Mouse (Mus musculus) frontal cortex, postnatal 14 days (tissue): ENCODE measurements around the gene Ssr1.

Experiments
- DNase-seq, 2 experiments: peaks; one replicate each; pipeline ENCODE4 v3.0.0; 2022; ENCODE audit warnings: low spot score in 2 of 2

The Ssr1 gene

DNA sequence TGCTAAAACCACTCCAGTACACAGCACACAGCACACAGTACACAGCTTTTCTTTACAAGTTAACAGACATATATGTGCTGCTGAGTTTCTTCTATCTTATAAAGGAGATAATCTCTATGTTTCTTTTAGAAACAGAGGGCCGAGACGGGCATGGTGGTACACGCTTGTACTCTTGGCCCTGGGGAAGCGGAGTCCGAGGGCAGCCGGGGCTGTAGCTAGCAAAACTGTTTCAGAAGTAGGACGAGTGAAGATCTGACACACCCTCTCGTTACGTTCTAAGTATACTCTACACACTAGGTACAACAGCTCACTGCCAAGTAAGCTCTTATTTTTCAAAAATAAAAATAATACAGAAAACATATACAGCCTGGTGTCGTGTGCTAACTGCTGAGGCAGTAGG is 13.7 kb downstream of the Ssr1 start:
- DNase-seq: no peak

DNA sequence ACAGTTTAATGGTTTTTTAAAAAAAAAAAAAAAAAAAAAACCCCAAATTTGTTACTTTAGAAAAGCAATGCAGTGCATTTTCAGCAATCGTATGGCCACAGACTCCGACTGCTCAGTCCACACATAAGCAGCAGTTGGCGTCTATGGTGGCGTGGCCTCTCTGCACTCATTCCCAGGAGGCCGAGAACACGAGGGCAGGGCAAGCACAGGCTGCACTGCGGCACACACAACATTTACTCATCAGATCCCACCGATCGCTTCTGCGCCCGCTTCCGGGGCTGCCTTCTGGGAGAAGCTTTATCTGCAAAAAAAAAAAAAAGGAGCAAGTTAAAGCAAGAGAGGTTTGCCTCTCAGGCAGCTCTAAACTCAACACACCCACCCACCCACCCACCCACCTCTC is 14.5 kb downstream of the Ssr1 start:
- no peak for DNase-seq

DNA sequence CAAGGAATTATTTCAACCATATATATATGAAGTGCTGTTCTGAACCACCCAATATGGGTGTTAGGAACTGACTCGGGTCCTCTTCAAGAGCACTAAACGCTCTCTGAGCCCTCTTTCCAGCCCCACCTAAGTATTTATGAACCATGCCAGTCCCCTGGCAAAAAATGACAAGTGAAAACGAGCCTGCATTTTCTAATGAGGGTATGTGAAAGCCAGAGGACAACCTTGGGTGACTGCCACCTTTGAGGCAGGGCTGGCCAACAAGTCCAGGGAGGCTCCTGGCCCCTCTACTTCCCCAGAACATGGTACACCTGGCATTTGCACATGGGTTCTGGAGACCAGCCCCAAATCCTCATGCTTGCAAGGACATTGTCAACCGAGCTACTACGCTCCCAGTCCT is 19.3 kb downstream of the Ssr1 start:
- no peak for DNase-seq

DNA sequence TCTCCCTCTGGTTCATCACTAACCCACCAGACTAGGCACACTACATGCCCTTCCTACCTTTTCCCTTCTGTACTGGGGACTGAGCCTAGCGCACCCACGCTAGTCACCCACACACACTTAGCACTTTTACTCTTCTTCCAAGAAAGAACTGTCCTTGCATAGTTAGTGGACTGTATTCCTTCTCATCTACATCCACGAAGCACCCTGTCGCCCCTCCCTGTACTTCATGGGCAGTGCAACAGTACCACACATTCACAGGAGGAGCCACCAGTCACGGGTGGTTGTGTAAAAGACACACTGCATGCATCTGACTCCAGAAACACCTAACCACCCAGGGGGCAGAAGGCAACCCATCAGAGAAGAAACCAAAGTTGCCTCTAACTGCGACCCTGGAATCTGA is 20.0 kb downstream of the Ssr1 start:
- no peak for DNase-seq

DNA sequence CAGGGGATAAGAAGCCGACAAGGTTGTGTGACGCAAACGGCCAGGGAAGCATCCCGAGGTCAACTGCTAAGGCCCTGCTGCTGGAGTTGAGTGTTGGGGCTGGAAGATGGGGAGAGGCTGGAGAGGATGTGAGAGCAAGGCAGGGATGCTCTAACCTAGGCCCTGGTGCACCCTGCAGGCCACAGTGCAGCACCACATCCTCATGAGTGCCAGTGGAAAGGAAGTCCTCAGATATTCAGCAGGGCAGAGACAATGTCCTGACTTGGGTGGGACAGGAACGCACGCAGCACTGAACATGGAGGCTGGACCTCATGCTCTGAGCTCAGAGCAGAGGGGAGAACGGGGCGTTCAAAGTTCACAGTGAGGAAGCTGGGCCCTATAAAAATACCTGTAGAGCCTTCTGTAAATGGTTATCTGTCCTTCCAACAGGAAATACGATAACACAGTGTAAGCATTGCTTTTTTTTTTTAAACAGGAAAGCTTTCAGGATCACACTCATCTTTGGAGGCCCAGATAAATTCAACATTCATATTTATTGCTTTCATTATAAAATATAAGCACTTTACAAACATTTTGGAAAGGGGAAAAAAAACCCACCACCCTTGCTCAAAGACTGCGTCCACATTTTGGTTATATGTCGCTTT is 23.0 kb downstream of the Ssr1 start:
- no peak for DNase-seq

DNA sequence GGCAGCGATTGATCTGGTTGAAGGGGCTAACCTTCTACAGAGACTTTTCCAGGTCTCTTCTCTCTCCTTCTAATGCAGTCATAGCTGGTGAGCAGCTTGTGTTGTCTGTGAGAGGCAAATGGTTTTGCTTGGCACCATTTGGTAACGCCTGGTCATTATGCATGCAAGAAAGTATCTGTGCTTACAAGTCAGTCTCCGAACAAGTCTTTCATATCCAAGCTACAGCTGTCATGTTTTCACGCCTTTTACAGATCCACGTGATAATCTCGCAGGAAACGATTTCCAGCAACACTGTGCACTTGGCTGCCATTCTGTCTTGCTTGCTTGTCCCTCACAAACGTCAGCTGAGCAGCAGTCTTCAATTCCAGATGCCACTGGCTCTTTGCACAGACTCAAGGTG is 24.0 kb downstream of the Ssr1 start:
- no peak for DNase-seq

DNA sequence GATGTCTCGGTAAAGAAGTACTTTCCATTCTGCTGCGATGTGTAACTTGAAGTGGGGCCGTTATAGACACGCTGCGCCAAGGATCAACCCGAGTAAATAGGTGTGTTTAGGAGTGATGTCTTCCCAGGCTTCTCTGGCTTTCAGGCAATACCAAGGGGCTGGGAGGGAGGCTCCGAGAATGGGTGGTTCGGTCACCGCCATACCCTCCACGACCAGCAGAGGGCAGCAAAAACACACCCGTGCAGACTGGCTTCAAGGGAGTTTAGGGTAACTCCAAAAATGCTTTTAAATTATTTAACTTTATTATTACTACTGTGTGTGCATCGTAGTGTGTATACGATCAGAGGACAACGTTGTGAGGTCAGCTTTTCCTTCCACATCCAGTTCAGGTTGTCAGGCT is 24.7 kb downstream of the Ssr1 start:
- peak; percentile 67 to 89 for DNase-seq

DNA sequence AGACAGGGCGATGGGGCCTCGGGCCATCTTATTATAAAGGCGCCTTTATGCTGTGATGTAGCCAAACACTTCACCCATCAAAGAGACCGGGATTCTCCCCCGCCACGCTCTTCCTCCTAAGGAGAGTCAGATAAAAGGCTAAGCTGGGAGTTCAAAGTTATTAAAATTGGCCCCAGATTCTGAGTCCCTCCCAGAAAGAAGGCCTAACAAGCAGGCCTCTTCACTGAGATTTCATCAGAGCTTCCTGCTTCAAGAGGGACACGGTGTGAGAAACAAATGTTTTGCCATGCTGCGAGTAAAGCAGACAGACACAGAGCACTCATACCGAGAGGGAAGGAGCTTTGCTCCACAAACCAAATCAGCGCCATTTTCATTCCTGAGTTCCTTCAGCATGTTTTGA is 26.5 kb downstream of the Ssr1 start:
- no peak for DNase-seq

DNA sequence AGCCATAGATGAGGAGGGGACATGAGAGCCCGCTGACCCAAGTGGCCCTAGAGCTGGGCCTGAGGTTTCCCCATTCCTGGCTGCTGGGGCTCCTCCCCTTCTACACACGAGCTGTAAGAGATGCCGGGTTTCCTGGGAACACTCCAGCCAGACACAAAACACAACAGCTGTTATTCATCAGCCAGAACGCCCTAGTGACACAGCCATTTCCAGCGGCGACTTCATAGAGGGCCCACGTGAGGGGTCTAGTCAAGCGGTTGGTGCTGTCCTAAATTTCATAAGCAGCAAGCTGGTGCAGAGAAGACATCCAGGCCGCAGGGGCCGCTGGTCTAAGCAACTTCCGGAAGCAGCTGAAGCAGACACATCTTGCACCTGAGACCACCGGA is 27.0 kb downstream of the Ssr1 start:
- DNase-seq: no peak

DNA sequence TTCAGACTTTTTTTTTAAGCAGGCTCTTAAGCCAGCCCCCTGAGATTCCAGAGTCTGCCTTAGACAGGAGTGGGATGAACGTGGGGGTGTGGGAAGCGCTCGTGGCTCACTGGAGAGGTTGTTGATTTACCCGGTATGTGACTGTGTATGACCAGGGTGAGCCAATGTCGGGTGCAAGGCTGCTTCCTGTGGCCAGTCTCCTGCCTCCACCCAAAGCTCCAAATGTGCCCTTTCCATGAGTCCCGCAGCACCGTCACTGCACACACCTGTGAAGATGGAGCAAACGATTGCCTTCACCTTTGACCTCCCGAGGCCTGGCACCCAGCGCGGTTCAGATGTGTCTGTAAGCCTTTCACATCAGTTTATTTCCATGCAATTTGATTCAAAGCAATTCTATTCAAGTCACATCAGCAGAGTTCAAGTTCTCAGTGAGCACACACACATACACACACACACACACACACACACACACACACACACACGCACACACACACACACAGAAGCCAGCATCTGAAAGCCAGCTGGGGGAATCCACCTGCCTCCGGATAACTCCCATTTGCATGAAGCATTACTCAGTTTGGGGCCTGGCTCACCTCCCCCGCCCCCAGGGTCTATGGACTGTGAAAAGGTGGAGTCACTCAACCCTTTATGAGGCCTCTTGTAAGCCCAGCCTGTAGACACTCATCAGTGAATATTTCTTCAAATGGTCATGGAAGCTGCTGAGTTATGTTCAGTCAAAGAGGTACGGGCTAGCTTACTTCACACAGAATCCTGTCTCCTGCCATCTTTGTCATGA is 27.6 kb downstream of the Ssr1 start:
- no peak for DNase-seq

DNA sequence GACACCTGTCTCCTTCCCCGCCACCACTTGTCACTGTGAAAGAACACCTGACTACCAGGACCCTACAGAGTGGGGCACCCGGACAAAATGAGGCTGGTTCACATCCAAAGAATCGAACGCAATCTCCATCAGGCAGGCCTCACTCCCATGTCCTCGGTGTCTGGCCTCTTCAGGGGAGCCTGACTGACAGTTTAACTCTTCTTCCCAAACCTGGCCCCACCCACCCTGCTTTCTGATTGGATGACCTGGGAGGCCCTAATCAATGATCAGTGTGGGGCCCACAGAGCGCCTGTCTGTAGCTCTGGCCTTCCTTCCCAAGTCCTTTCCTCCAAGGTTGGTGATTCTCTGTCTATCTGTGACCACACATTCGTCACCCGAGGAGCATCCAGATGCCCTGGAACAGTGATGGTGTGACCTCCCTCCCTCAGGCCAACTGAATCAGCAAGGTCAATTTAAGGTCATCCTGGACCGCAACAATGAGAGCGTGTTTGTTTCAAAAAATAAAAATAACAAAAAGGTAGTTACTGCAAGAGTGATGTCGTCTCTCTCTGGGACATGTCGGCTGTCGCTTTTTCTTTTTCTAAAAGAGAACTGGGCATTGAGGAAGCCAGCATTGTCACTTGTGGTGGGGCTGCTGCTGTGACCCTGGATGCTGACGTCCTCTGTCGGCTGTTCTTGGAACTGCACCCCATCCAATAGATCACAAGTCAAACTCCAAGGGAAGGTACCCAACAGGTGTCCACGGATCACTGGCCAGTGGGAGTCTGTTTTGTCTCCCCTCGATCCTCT is 28.7 kb downstream of the Ssr1 start:
- DNase-seq: no peak

DNA sequence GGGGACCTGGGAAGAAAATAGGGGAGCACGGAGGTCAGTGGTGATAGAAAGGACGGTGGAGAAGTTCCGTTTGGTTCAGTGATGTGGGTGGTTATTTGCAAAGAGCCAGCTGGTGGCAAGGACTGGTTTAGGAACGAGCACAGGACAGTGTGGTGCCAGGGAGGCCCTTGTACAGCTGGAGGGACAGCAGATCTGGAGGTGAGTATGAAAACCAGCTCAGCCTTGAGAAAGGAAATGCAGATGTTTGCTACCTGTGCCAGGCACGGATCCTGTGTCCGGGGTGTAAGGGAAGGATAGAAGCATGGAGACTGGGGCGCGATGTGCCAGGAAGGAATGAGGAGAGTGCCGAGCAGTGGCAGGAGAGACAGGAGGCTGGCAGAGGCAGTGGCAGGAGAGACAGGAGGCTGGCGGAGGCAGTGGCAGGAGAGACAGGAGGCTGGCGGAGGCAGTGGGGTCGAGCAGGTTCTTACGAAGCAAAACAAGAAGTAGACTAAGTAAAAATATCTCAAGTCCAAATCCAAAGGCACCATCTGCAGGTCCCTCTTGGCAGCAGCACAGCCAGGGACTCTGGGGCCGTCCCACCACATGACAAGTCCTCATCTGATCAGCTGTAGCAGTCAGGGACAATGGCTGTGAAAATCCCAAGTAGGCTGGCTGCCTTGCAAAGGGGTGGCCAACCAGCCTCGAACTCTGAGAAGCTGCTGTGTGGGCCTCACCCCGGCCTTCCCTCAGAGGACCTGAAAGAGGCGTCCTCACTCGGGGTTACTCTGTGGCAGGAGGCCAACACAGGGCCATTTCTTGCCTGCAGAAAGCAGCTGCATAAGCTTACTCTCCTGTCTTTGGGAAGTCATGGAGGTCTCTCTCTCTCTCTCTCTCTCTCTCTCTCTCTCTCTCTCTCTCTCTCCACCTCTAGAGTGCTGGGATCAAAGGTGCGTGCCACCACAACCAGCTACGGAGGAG is 29.6 kb downstream of the Ssr1 start:
- no peak for DNase-seq

DNA sequence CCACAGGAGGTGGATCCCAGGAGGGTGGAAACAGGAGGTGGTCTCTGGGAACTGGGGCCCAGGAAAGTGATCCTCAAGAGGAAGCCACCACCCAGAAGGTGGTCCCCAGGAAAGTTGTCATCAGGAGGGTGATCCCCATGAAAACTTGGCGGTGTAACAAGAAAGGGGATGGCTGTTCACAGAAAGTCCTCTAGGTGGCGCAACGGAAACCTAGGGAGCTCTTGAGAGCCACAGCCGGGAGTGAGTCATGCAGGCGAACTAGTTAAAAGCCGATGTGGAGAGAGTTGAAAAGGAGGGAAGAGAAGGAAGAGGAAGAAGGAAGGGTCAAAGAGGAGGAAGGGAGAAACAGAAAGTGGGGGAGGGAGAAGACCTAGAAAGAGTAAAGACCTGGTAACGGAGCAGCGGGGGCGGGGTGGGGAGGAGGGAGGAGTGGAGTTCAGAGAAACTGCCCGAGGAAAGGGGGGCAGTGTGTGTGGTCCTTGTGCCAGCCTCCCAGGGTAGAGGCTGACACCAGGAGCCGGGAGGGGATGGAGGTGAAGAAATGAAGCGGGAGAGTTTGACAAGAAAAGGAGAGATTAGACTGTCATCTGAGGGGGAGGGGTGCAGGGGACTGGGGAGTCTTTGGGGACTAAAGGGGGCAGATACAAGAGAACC is 30.5 kb downstream of the Ssr1 start:
- peak in 1 of 2 experiments; percentile 63 for DNase-seq

DNA sequence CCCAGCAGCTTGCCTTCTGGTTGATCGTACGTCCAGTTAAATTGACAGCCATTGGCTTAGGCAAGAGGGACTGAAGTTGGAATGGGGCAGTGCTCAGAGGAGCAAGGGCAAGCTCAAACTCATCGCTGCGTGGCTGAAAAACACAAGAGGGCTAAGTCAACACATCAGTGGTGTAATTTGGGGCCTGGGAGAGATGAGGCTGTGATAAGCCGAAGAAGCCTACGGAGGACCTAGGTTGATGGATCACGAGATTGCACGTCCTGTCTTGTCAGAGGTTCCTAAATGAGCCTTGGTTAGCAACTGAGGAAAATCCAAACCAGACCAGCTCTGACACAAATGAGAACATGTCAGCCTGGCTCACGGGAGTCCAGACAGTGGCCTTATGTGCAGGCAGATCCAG is 31.5 kb downstream of the Ssr1 start:
- no peak for DNase-seq

DNA sequence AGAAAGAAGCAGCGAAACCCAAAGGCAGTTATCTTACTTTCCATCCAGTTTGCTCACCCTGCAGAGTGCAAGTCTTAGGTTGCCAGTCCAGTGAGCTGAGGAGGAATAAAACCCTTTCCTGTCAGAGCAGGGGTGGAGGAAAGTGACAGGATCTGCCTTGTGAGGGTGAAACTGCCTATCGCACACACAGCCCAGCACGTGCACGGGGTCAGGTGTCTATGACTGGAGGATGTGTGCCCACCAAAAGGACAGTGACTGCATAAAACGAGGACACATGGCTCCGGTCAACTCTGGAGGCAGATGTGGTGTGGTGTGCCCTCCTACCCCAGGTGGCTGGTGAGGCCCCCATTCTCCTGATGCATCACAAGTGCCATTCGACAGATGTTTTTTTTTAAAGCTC is 34.1 kb downstream of the Ssr1 start:
- no peak for DNase-seq

DNA sequence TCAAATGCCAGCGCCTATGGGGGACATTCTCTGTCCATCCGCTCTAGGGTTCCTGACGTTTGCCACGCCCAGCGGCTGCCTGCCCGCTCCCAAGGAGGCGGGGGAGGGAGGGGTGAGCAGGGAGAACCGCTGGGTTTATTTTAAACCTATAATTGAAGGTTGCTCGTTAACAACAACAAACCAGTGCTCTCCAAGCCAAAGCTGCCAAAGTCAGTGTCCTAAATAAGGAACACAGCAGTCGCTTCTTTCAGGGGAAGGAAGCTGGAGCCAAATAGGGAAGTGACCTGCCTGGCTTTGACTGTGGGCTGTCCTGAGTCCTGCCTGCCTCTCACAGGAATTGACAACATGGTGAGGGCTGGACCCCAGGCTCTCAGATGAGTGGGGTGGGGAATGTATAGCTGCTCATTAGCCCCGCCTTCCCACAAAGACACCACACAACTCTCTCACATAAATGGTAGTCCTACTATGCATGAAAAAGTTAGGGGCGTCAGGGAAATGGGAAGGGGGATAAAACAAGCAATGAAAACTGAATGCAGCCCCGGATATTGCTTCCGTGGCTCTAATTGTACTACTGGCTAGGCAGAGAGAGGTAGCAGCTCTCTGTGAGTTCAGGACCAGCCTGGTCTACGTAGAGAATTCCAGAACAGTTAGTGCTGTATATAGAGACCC is 34.6 kb downstream of the Ssr1 start:
- no peak for DNase-seq

DNA sequence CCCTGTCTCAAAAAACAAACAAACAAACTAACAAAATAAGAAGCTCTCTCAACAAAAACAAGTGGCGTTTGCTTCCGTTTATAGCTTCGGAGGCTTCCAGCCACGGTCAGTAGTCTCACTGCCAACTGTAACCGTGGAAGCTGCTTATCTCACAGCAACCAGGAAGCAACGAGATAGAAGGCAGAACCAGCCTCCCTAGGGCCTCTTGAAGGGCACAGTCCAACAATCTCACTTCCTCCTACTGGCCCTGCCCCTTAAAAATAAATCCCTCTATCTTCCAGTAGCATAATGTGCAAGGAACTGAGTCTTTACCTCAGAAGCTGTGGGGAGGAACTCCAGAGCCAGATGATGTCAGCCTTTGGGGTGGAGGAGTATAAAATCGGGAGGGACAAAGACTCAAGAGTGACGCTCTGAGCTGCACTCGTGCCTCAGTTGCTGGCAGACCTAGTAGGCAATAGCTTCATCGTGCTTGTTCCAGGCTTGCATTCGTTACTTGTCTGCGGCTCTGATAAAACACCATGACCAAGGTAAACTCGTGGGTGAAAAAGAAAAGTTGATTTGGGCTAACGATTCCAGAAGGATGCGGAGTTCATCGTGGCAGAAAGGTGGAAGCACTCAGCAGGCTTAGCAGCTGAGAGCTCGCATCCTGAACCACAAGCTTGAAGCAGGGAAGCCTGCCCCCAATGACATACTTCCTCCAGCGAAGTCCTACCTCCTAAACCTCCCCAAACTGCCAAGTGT is 35.3 kb downstream of the Ssr1 start:
- no peak for DNase-seq

DNA sequence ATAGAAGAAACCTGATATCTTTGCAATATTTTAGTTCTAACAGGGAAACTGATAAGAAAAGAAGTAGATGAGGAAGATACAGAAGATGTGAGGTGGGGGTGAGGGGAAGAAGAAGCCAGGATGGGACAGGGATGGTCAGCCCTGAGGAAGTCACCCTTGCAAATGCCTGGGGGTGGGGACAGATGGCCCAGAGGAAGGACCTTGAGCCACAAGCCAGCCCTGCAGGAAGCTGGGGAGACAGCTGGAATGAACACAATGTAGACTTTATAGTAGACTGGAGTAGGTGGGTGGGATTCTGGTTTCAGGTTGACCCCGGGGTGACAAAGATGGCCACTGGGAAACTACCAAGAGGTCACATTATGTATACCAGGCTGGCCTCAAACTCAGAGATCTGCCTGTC is 39.7 kb downstream of the Ssr1 start:
- DNase-seq: no peak

DNA sequence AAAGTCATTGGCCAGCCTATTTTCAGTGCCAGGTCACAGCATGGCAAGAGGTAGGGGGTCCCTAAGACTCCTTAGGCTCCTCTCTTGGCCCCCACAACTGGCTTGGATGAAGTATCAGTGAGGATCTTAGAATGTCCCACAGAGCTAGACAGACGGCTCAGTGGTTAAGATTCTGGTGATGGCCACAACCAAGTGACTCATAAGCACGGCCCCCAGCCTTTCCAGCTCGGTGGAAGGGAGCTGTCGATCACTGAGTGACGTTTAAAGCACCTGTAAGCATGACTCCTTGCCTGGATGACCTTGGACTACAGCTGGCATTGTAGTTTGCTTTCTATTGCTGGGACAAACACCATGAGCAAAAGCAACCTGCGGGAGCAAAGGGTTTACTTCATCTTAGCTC is 41.0 kb downstream of the Ssr1 start:
- DNase-seq: no peak

DNA sequence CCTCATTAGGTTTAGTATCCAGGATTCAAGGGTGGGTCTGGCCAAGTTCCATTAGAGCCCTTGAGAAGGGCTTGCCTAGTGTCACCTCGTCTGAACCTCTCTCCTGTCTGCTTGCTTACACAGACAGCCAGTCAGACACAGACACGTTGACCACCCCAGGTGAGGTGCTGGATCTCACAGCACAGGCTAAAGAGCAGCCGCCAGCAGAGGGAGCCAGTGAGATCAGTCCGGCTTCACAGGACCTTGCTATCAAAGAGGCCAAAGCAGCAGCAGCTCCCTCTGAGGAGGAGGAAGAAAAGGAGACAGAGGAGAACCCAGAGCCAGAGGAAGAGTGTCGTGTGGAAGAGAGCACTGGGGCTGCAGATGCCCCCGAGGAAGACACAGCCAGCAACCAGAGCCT is 47.3 kb downstream of the Ssr1 start:
- peak in 1 of 2 experiments; percentile 68 for DNase-seq
